Mouse (Mus musculus): Measurements from ENCODE around the gene Olfr744. TPM values are rescaled to one million over a fixed set of nuclear protein-coding genes. Genes with fewer than 3 reads are reported as not detected.
"Not testable (repeated sequence)": the region's sequence is repeated elsewhere in the genome, so short reads cannot be mapped to it uniquely, and the experiment has no call there.

Olfr744 gene
- polyA plus RNA-seq (2012; rRNA removed): not detected in 2 replicates

DNA sequence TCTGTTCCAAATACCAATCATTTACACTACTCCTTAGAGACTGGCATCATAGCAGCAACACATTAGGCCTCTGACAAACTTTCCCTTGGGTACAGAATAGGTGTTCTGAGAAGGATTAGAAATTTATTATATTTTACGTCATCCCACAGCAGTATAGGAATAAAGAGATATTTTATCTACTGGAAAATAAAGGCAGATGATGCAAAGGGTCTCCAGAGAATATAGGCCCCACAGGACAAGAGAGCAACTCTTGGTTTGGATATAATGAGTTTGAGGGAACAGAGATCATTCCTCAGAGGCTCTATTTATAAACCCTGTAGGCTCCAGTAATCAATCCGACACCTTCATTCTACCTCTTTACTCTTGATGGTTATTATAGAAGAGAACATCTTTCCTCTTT, at the start of gene Olfr744:
Olfr744 (plus strand) TSS at position 301 of the 400 bp plus-strand sequence.
- Histone ChIP-seq H3K4me1 (ENCODE audit: control insufficient read depth, insufficient read depth, insufficient read length, low read length) (no peaks in the 10 kb centered on the region), H3K27me3 (ENCODE audit: control insufficient read depth, insufficient read depth, low read length) (no peaks in the 10 kb centered on the region), H3K4me3 (ENCODE audit: low read depth, low read length) (no peak within 1 kb of the TSS), H3K36me3 (ENCODE audit: control insufficient read depth, insufficient read depth, low read length) (no peaks in the 10 kb centered on the region), H3K27ac (ENCODE audit: insufficient read depth, low read depth, low read length) (no peak within 1 kb of the TSS)
- TF ChIP-seq POLR2A (IDR thresholded peaks at IDR 0.05; ENCODE audit: low read depth, low read length) (no peak), CTCF (IDR thresholded peaks at IDR 0.05; ENCODE audit: extremely low read depth, insufficient read length, insufficient replicate concordance, low read depth, low read length) (no peak)
- 87% methylated on average over 2 of the region's 2 CpGs for WGBS

GRCm38 (mm10) chr14:50573056-50573455, 41.6 kb upstream of the Olfr744 start:
- WGBS: 58% methylated on average over 1 of the region's 1 CpGs

GRCm38 (mm10) chr14:50639088-50639487, 24.4 kb downstream of the Olfr744 start, which contains the start of gene Olfr745:
Gene Olfr745 (plus strand): TSS chr14:50639388.
- TF ChIP-seq CTCF (IDR thresholded peaks at IDR 0.05; ENCODE audit: extremely low read depth, insufficient read length, insufficient replicate concordance, low read depth, low read length) (no peak), POLR2A (IDR thresholded peaks at IDR 0.05; ENCODE audit: low read depth, low read length) (no peak)
- no peaks in the 10 kb centered on the region for H3K27me3 ChIP-seq (ENCODE audit: control insufficient read depth, insufficient read depth, low read length)
- no peak within 1 kb of the TSS for H3K4me3 ChIP-seq (ENCODE audit: low read depth, low read length)
- no peaks in the 10 kb centered on the region for H3K4me1 ChIP-seq (ENCODE audit: control insufficient read depth, insufficient read depth, insufficient read length, low read length)
- no peak within 1 kb of the TSS for H3K27ac ChIP-seq (ENCODE audit: insufficient read depth, low read depth, low read length)
- H3K36me3 ChIP-seq (ENCODE audit: control insufficient read depth, insufficient read depth, low read length): no peaks in the 10 kb centered on the region
- 88% methylated on average over 2 of the region's 2 CpGs for WGBS

More at GRCm38 (mm10) chr14:50573056-50573455, 41.6 kb upstream of the Olfr744 start:
- not testable (repeated sequence) for H3K4me1 ChIP-seq (ENCODE audit: control insufficient read depth, insufficient read depth, insufficient read length, low read length); H3K36me3 ChIP-seq (ENCODE audit: control insufficient read depth, insufficient read depth, low read length); H3K27ac ChIP-seq (ENCODE audit: insufficient read depth, low read depth, low read length); H3K27me3 ChIP-seq (ENCODE audit: control insufficient read depth, insufficient read depth, low read length); H3K4me3 ChIP-seq (ENCODE audit: low read depth, low read length)

- no peaks in the 10 kb centered on the region for H3K27me3 ChIP-seq (ENCODE audit: control insufficient read depth, insufficient read depth, low read length)
- H3K27ac ChIP-seq (ENCODE audit: insufficient read depth, low read depth, low read length): no peak within 1 kb of the TSS
- TF ChIP-seq CTCF (IDR thresholded peaks at IDR 0.05; ENCODE audit: extremely low read depth, insufficient read length, insufficient replicate concordance, low read depth, low read length) (no peak), POLR2A (IDR thresholded peaks at IDR 0.05; ENCODE audit: low read depth, low read length) (no peak)
- no peaks in the 10 kb centered on the region for H3K36me3 ChIP-seq (ENCODE audit: control insufficient read depth, insufficient read depth, low read length)
- H3K4me3 ChIP-seq (ENCODE audit: low read depth, low read length): no peak within 1 kb of the TSS
- H3K4me1 ChIP-seq (ENCODE audit: control insufficient read depth, insufficient read depth, insufficient read length, low read length): no peaks in the 10 kb centered on the region
Observed at GRCm38 (mm10) chr14:50646783-50647182, 32.1 kb downstream of the Olfr744 start, which contains the start of gene Olfr746. Gene Olfr746 (plus strand): TSS chr14:50647083.

Other genes starting within 250 kb of the Olfr744 start
- not detected in 2 replicates for gene Olfr736, start 233.7 kb upstream of the Olfr744 start, polyA plus RNA-seq (2012; rRNA removed)
- gene Olfr738, start 207.3 kb upstream of the Olfr744 start, polyA plus RNA-seq (2012; rRNA removed): not detected in 2 replicates
- gene Olfr739, start 196.3 kb upstream of the Olfr744 start, polyA plus RNA-seq (2012; rRNA removed): not detected in 2 replicates
- not detected in 2 replicates for gene Olfr740, start 169.3 kb upstream of the Olfr744 start, polyA plus RNA-seq (2012; rRNA removed)
- not detected in 2 replicates for gene Olfr741, start 142.1 kb upstream of the Olfr744 start, polyA plus RNA-seq (2012; rRNA removed)
- not detected in 2 replicates for gene Olfr742, start 111.3 kb upstream of the Olfr744 start, polyA plus RNA-seq (2012; rRNA removed)
- not detected in 2 replicates for gene Olfr743, start 93.0 kb upstream of the Olfr744 start, polyA plus RNA-seq (2012; rRNA removed)
- not detected in 2 replicates for gene Olfr745, start 24.5 kb downstream of the Olfr744 start, polyA plus RNA-seq (2012; rRNA removed)
- gene Olfr746, start 32.2 kb downstream of the Olfr744 start, polyA plus RNA-seq (2012; rRNA removed): not detected in 2 replicates
- not detected in 2 replicates for gene Olfr747, start 78.3 kb downstream of the Olfr744 start, polyA plus RNA-seq (2012; rRNA removed)
- not detected in 2 replicates for gene Olfr748, start 92.5 kb downstream of the Olfr744 start, polyA plus RNA-seq (2012; rRNA removed)
- not detected in 2 replicates for gene Olfr749, start 130.2 kb downstream of the Olfr744 start, polyA plus RNA-seq (2012; rRNA removed)
- 6.8 and 13.5 TPM in 2 replicates for gene Ttc5, start 170.6 kb downstream of the Olfr744 start, polyA plus RNA-seq (2012; rRNA removed)
- not detected in 2 replicates for gene Ccnb1ip1, start 192.9 kb downstream of the Olfr744 start, polyA plus RNA-seq (2012; rRNA removed)
- gene Parp2, start 193.0 kb downstream of the Olfr744 start, polyA plus RNA-seq (2012; rRNA removed): 2.9 and 5.8 TPM in 2 replicates

All from small intestine, adult 2 months (tissue).